Mouse (Mus musculus): ENCODE results near the gene Loxl4. TPM values are rescaled to one million over a fixed set of nuclear protein-coding genes. Genes with fewer than 3 reads are reported as not detected.
A peak's percentile ranks its signal among the peaks of the same experiment; 100 is the strongest.

Gene Loxl4
- total RNA-seq (2014; rRNA removed) = 0.24 and 0.27 TPM in 2 replicates
- 0.10 and 0.11 TPM in 2 replicates for polyA plus RNA-seq (2015; fragmentation: Nextera tagmentation; extraction: Ambion mirVana)

DNA sequence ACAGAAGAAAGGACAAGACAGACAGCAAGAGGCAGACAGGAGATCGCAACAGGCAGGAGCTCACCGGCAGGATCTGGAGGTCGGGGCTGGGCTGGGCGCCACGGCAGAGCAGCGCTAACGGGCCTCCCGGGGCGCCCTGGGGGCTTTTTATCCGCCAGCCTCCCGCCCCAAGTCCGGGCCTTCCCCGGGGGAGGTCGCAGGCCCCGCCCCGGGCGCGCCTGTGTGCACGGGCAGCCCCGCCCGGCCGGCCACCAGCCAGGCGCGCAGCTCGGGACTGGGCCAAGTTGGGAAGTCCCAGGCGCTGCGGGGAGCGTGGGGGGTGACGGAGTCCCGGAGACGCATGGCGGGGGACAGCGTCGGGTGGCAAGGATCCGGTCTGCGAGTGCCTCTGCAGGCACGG lies at the start of gene Loxl4:
Gene Loxl4, minus strand, starts transcription at position 160 of the 400 bp plus-strand sequence.
- H3K36me3 ChIP-seq (ENCODE audit: insufficient read depth, low read length) = no peaks in the 10 kb centered on the region
- DNase-seq (ENCODE audit: low spot score) (no peak), ATAC-seq (ENCODE audit: low FRiP score) (no peak)
- peak within 1 kb of the TSS; percentile 28; the same call in 1 of the 2 replicates for H3K4me3 ChIP-seq (ENCODE audit: low read depth, low read length)
- peak within 1 kb of the TSS; percentile 51 for H3K4me2 ChIP-seq (ENCODE audit: low read depth, low read length, poor library complexity, severe bottlenecking)
- peaks cover 15% of the 10 kb centered on the region for H3K27me3 ChIP-seq (ENCODE audit: insufficient read depth, low read length)
- H3K4me1 ChIP-seq (ENCODE audit: insufficient read depth, low read length) = peaks cover 3% of the 10 kb centered on the region; the same call in 1 of the 2 replicates
- no peaks in the 10 kb centered on the region for H3K9me3 ChIP-seq (ENCODE audit: low read length)
- H3K27ac ChIP-seq (ENCODE audit: low read depth, low read length) = no peak within 1 kb of the TSS
- no peak for TF ChIP-seq CTCF (IDR thresholded peaks at IDR 0.05)
- H3K9ac ChIP-seq (replicated peaks; ENCODE audit: low read length, poor library complexity, severe bottlenecking) = no peak within 1 kb of the TSS; the same call in 1 of the 2 replicates
- WGBS = 2% methylated on average over 37 of the region's 37 CpGs

DNA sequence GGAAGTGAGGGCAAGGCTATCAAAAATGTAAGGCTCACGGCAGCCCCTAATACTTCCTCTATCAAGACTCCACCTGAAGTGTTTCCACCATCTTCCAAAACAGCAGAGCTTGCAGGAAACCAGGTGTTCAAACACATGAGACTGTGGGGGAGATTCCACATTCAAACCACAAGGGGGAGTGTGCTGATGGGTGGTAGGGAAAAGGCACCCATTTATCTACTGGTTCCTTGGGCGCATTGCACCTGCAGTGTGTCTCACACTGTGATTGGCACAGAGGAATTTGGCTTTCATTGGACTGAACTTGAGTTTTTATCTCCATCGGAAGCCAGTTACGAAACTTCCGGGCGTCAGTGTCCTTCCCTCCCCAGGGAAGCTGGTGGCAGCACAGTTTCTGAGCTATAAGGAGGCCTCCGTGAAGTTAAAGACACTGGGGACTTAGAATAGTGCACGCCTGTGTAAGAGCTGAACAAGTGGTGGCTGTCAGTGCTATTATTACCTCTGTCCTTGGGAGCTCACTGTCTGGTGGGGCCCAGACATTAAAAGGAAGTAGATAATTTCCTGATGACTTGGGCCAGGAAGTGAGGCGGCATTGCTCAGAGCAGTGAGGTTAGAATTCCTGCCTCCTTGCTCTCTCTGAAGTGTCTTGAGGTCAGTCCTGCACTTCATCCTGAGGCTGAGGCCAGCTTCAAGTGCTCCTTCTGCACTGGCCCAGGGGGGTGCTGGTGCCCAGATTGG lies 49.0 kb upstream of the Loxl4 start:
- H3K27me3 ChIP-seq (ENCODE audit: insufficient read depth, low read length) = peaks cover 4% of the 10 kb centered on the region
- 0 out of 2 replicates have a peak, but pooled peaks cover 5% of the 10 kb centered on the region for H3K4me1 ChIP-seq (ENCODE audit: insufficient read depth, low read length)
- H3K9me3 ChIP-seq (ENCODE audit: low read length) = no peaks in the 10 kb centered on the region
- TF ChIP-seq CTCF (IDR thresholded peaks at IDR 0.05) = peak; percentile 54
- no peak overlapping the region for H3K27ac ChIP-seq (ENCODE audit: low read depth, low read length)
- no peaks in the 10 kb centered on the region for H3K36me3 ChIP-seq (ENCODE audit: insufficient read depth, low read length)
- ATAC-seq (ENCODE audit: low FRiP score) (no peak), DNase-seq (ENCODE audit: low spot score) (no peak)
- no peak overlapping the region for H3K4me3 ChIP-seq (ENCODE audit: low read depth, low read length)
- WGBS = 87% methylated on average over 9 of the region's 9 CpGs
- H3K9ac ChIP-seq (replicated peaks; ENCODE audit: low read length, poor library complexity, severe bottlenecking) = no peak overlapping the region
- no peak overlapping the region for H3K4me2 ChIP-seq (ENCODE audit: low read depth, low read length, poor library complexity, severe bottlenecking)

DNA sequence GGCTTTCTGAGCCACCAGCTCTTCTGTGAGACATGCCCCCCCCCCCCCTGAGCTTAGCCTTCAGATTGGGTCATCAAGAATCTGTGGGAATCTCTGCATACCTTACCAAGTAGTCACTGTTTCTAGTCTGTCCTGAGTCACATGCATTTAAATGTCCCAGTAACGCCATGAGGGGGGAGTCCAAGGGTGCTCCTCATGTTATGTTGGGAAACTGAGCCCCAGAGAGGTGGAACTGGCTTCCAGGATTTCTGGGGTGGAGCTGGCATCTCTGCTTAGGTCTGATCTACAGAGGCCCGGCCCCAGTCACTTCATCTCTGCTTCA lies 47.6 kb upstream of the Loxl4 start:
- no peak for TF ChIP-seq CTCF (IDR thresholded peaks at IDR 0.05)
- Histone ChIP-seq H3K4me3 (ENCODE audit: low read depth, low read length) (no peak overlapping the region), H3K9ac (replicated peaks; ENCODE audit: low read length, poor library complexity, severe bottlenecking) (no peak overlapping the region), H3K4me1 (ENCODE audit: insufficient read depth, low read length) (0 out of 2 replicates have a peak, but pooled peaks cover 5% of the 10 kb centered on the region), H3K4me2 (ENCODE audit: low read depth, low read length, poor library complexity, severe bottlenecking) (no peak overlapping the region), H3K36me3 (ENCODE audit: insufficient read depth, low read length) (no peaks in the 10 kb centered on the region), H3K9me3 (ENCODE audit: low read length) (no peaks in the 10 kb centered on the region), H3K27ac (ENCODE audit: low read depth, low read length) (no peak overlapping the region), H3K27me3 (ENCODE audit: insufficient read depth, low read length) (peaks cover 7% of the 10 kb centered on the region)
- DNase-seq (ENCODE audit: low spot score) (no peak), ATAC-seq (ENCODE audit: low FRiP score) (no peak; the same call in 1 of the 2 replicates)
- WGBS = 100% methylated on average over 2 of the region's 2 CpGs

DNA sequence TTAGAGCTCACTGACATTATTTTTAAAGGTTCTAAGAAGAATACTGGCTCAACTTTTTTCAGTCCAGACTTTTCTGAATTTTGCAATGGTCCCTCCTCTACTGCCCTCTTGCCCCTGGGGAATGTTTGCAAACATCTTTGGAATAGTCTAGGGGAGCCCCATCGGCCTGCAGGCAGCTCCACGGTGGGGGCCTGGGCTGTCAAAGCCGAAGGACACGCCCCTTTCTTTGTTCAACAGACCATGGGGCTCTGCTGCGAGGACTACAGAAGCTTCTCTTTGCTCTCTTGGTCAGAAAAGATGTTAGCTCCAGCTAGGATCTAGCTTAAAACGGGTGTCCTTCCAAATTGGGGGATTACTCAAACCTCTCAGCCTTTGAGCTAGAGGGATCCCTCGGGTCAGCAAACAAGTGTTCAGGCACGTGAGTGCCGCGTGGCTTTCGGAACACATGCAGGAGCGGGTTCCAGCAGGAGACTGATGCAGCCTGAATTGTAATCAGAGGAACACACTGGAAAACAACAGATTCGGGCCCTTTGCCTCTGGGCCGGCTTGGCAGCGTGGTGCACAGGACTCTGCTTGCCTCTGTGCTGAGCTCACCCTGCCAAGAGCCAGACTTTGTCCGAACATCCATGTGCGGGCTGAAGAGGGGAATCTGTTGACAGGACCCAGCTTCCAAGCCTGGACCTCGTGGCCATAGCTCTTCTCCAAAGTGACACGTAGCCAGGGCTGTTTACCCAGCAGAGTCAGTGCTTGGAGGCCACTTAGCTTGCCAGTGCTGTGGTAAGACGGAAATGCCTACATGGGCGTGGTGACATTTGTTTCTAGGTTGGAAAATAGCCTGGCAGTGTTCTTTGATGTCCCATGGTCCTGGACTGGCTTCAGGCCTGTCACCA lies 47.0 kb upstream of the Loxl4 start:
- H3K27ac ChIP-seq (ENCODE audit: low read depth, low read length) = no peak overlapping the region
- WGBS = 22% methylated on average over 21 of the region's 21 CpGs
- no peak overlapping the region for H3K4me3 ChIP-seq (ENCODE audit: low read depth, low read length)
- H3K9me3 ChIP-seq (ENCODE audit: low read length) = no peaks in the 10 kb centered on the region
- no peaks in the 10 kb centered on the region for H3K36me3 ChIP-seq (ENCODE audit: insufficient read depth, low read length)
- ATAC-seq (ENCODE audit: low FRiP score) (peak; percentile 61), DNase-seq (ENCODE audit: low spot score) (peak; percentile 60)
- no peak for TF ChIP-seq CTCF (IDR thresholded peaks at IDR 0.05)
- H3K9ac ChIP-seq (replicated peaks; ENCODE audit: low read length, poor library complexity, severe bottlenecking) = no peak overlapping the region
- 0 out of 2 replicates have a peak, but pooled peaks cover 5% of the 10 kb centered on the region for H3K4me1 ChIP-seq (ENCODE audit: insufficient read depth, low read length)
- H3K4me2 ChIP-seq (ENCODE audit: low read depth, low read length, poor library complexity, severe bottlenecking) = no peak overlapping the region
- H3K27me3 ChIP-seq (ENCODE audit: insufficient read depth, low read length) = peaks cover 7% of the 10 kb centered on the region

DNA sequence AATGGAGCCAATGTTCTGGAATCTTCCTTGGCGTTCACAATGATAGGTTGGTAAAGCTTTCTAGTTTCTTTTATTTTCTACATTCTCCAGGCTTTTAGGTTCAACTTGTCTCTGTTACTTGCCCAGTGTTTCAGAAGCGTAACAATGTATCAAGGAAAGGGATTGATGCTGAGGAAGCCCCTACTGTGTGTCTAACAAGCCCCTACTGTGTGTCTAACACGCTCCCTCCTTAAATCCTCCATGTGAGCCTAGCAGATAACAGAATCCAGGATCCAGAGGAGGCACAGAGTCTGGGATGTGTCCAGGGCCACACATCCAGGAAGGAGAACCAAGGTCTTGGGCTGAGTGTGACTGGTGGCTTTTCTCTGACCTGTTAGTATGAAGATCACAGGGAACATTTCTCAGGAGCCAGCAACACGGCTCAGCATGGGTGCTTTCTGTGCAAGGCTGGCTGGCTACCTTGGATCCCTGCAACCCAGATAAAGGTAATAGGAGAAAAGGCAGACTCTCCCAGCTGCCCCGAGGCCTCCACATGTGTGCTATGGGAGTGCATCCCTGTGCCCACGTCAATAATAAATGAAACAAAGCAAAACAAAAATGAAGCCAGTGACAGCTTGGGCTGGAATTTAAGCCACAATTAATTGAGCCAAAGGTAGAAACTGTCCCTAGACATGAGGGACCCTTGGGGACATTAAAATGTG lies 46.0 kb upstream of the Loxl4 start:
- no peaks in the 10 kb centered on the region for H3K36me3 ChIP-seq (ENCODE audit: insufficient read depth, low read length)
- 74% methylated on average over 6 of the region's 6 CpGs for WGBS
- H3K4me1 ChIP-seq (ENCODE audit: insufficient read depth, low read length) = 0 out of 2 replicates have a peak, but pooled peaks cover 5% of the 10 kb centered on the region
- H3K4me3 ChIP-seq (ENCODE audit: low read depth, low read length) = no peak overlapping the region
- DNase-seq (ENCODE audit: low spot score) = no peak
- H3K9ac ChIP-seq (replicated peaks; ENCODE audit: low read length, poor library complexity, severe bottlenecking) = no peak overlapping the region
- no peak overlapping the region for H3K4me2 ChIP-seq (ENCODE audit: low read depth, low read length, poor library complexity, severe bottlenecking)
- ATAC-seq (ENCODE audit: low FRiP score) = no peak
- TF ChIP-seq CTCF (IDR thresholded peaks at IDR 0.05) = no peak
- H3K27ac ChIP-seq (ENCODE audit: low read depth, low read length) = no peak overlapping the region
- H3K9me3 ChIP-seq (ENCODE audit: low read length) = no peaks in the 10 kb centered on the region
- H3K27me3 ChIP-seq (ENCODE audit: insufficient read depth, low read length) = peaks cover 7% of the 10 kb centered on the region
